ENCODE assay signal across 29 mouse cellular contexts in the genomic region with DNA sequence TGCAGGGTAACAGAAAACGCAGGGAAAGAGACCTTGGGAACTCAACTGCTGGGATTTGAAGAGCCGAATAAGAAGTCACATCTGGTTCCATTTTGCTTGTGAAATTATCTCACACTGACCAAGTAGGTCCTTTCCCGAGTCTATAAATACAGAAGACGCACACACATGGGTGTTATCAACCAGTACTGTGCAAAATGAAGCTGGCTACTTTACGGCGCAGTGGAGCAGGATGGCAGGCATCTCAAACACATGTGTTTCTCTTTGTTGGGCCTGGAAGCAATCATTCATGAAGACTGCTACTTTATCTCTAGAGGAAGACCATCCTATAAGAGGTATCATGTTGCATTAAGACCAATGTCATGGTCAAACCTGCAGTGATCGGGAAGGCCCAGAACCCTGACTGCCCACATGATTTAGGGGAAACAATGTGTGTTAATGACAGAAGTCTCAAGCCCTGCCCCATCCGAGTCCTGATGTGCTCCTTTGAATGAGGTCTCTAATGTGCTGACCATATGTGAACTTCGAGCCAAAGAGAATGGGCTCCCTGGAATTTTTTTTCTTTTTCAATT.
A peak's percentile ranks its signal among the peaks of the same experiment; 100 is the strongest.
DNase-seq lines count a peak whose midpoint lies in the region; ATAC-seq and TF ChIP-seq lines count a peak whose summit lies in the region.
"Had no signal": no experiment of that assay in that cellular context is flagged by ENCODE, and none has a peak within 500 bp of the region (broad histone marks: within the 10 kb centered on the region; RNA-seq: fewer than 3 reads in every experiment).

No protein-coding gene starts in this region.

- TF ChIP-seq CTCF in intestine, postnatal 0 days (IDR thresholded peaks at IDR 0.05; ENCODE audit: low read depth), result no peak

- H3K9me3 ChIP-seq in neural tube, embryonic 15.5 days (replicated peaks), result no peaks in the 10 kb centered on the region
- no peaks in the 10 kb centered on the region for H3K9me3 ChIP-seq in embryonic facial prominence, embryonic 14.5 days (ENCODE audit: control insufficient read depth, low read length)
- no peaks in the 10 kb centered on the region for H3K9me3 ChIP-seq in limb, embryonic 13.5 days
- H3K9me3 ChIP-seq in intestine, postnatal 0 days (ENCODE audit: control insufficient read depth), result no peaks in the 10 kb centered on the region
- H3K9me3 ChIP-seq: forebrain, embryonic 13.5 days; heart, embryonic 10.5 days; heart, embryonic 15.5 days; kidney, embryonic 15.5 days; neural tube, embryonic 12.5 days had no signal

- WGBS in neural tube, embryonic 15.5 days, result 89% methylated on average over 9 of the region's 9 CpGs
- WGBS in embryonic facial prominence, embryonic 14.5 days, result 42% methylated on average over 9 of the region's 9 CpGs
- WGBS in limb, embryonic 13.5 days, result 26% methylated on average over 9 of the region's 9 CpGs
- 90% methylated on average over 9 of the region's 9 CpGs for WGBS in intestine, postnatal 0 days

- H3K27me3 ChIP-seq in neural tube, embryonic 15.5 days (replicated peaks), result no peaks in the 10 kb centered on the region
- H3K27me3 ChIP-seq in embryonic facial prominence, embryonic 14.5 days (replicated peaks; ENCODE audit: control insufficient read depth, insufficient read depth, low read length), result no peaks in the 10 kb centered on the region
- H3K27me3 ChIP-seq in limb, embryonic 13.5 days, result no peaks in the 10 kb centered on the region; the same call in 1 of the 2 replicates
- H3K27me3 ChIP-seq in intestine, postnatal 0 days (replicated peaks; ENCODE audit: control insufficient read depth, insufficient read depth, low read length), result no peaks in the 10 kb centered on the region
- H3K27me3 ChIP-seq: forebrain, embryonic 13.5 days; kidney, embryonic 15.5 days; neural tube, embryonic 12.5 days had no signal

- H3K36me3 ChIP-seq in neural tube, embryonic 15.5 days, result no peaks in the 10 kb centered on the region
- H3K36me3 ChIP-seq in embryonic facial prominence, embryonic 14.5 days (ENCODE audit: control insufficient read depth, insufficient read depth, low read length), result no peaks in the 10 kb centered on the region
- no peaks in the 10 kb centered on the region for H3K36me3 ChIP-seq in limb, embryonic 13.5 days
- H3K36me3 ChIP-seq in intestine, postnatal 0 days (ENCODE audit: control insufficient read depth, insufficient read depth), result no peaks in the 10 kb centered on the region
- H3K36me3 ChIP-seq: heart, embryonic 10.5 days; heart, embryonic 15.5 days; kidney, embryonic 15.5 days; neural tube, embryonic 12.5 days had no signal

- no peak overlapping the region for H3K4me3 ChIP-seq in neural tube, embryonic 15.5 days (replicated peaks)
- no peak overlapping the region for H3K4me3 ChIP-seq in embryonic facial prominence, embryonic 14.5 days (ENCODE audit: low read depth, low read length)
- no peak overlapping the region for H3K4me3 ChIP-seq in limb, embryonic 13.5 days
- H3K4me3 ChIP-seq in intestine, postnatal 0 days (ENCODE audit: low read depth, low read length), result no peak overlapping the region
- H3K4me3 ChIP-seq: forebrain, embryonic 13.5 days; heart, embryonic 10.5 days; heart, embryonic 15.5 days; kidney, embryonic 15.5 days; neural tube, embryonic 12.5 days had no signal

- no peak overlapping the region for H3K27ac ChIP-seq in neural tube, embryonic 15.5 days (replicated peaks)
- no peak overlapping the region; the same call in 1 of the 2 replicates for H3K27ac ChIP-seq in embryonic facial prominence, embryonic 14.5 days (replicated peaks; ENCODE audit: low read depth, low read length)
- H3K27ac ChIP-seq in limb, embryonic 13.5 days, result peak overlapping the region; percentile 23; the same call in 1 of the 2 replicates
- H3K27ac ChIP-seq in intestine, postnatal 0 days (ENCODE audit: low read depth, low read length), result no peak overlapping the region
- H3K27ac ChIP-seq: forebrain, embryonic 13.5 days; heart, embryonic 10.5 days; heart, embryonic 15.5 days; hindbrain, embryonic 14.5 days; kidney, embryonic 15.5 days; liver, embryonic 14.5 days; macrophage; neural tube, embryonic 12.5 days had no signal

- no peak for ATAC-seq in neural tube, embryonic 15.5 days (ENCODE audit: low FRiP score)
- no peak for ATAC-seq in embryonic facial prominence, embryonic 14.5 days (ENCODE audit: low read depth)
- peak; percentile 51; the same call in 1 of the 2 replicates for ATAC-seq in limb, embryonic 13.5 days (ENCODE audit: low FRiP score, low read depth)
- ATAC-seq in intestine, postnatal 0 days, result no peak
- ATAC-seq: forebrain, embryonic 13.5 days; Patski had no signal

- no peak overlapping the region for H3K4me2 ChIP-seq in neural tube, embryonic 15.5 days
- no peak overlapping the region for H3K4me2 ChIP-seq in embryonic facial prominence, embryonic 14.5 days (ENCODE audit: low read depth, low read length)
- peak overlapping the region; percentile 21 for H3K4me2 ChIP-seq in limb, embryonic 13.5 days (replicated peaks)
- no peak overlapping the region for H3K4me2 ChIP-seq in intestine, postnatal 0 days (replicated peaks; ENCODE audit: low read depth)
- H3K4me2 ChIP-seq: forebrain, embryonic 13.5 days; heart, embryonic 15.5 days; hindbrain, embryonic 14.5 days; kidney, embryonic 15.5 days; neural tube, embryonic 12.5 days had no signal

- no peak overlapping the region for H3K9ac ChIP-seq in neural tube, embryonic 15.5 days (replicated peaks)
- no peak overlapping the region for H3K9ac ChIP-seq in embryonic facial prominence, embryonic 14.5 days (ENCODE audit: low read depth, low read length)
- H3K9ac ChIP-seq in limb, embryonic 13.5 days, result no peak overlapping the region
- no peak overlapping the region for H3K9ac ChIP-seq in intestine, postnatal 0 days (ENCODE audit: low read depth, low read length)
- H3K9ac ChIP-seq: forebrain, embryonic 13.5 days; heart, embryonic 15.5 days; hindbrain, embryonic 14.5 days; kidney, embryonic 15.5 days; liver, embryonic 14.5 days; neural tube, embryonic 12.5 days had no signal

- DNase-seq in neural tube, embryonic 10.5 days (ENCODE audit: extremely low spot score, low spot score), result peak; percentile 35
- peak; percentile 8 for DNase-seq in embryonic facial prominence, embryonic 14.5 days (ENCODE audit: low spot score)
- no peak for DNase-seq in urinary bladder, postnatal 4 days (ENCODE audit: low spot score in 2 of 2)
- no peak for DNase-seq in kidney, postnatal 10 days
- DNase-seq: adrenal gland, postnatal 14 days; cerebellum, adult 11 months; cerebellum, adult 9-11 months; gastrocnemius, postnatal 14 days; heart, postnatal 4 days; kidney, adult 18-20 months; kidney, postnatal 36 days; layer of hippocampus, adult 9-11 months; liver; lung, adult 2 months; lung, postnatal 10 days; midbrain, embryonic 14.5 days; thymus, postnatal 4 days had no signal

- no peaks in the 10 kb centered on the region for H3K4me1 ChIP-seq in neural tube, embryonic 15.5 days
- peaks cover 28% of the 10 kb centered on the region for H3K4me1 ChIP-seq in embryonic facial prominence, embryonic 14.5 days (ENCODE audit: control insufficient read depth, insufficient read depth, low read length)
- peaks cover 53% of the 10 kb centered on the region for H3K4me1 ChIP-seq in limb, embryonic 13.5 days
- H3K4me1 ChIP-seq in intestine, postnatal 0 days (replicated peaks; ENCODE audit: control insufficient read depth, insufficient read depth, low read length), result no peaks in the 10 kb centered on the region
- H3K4me1 ChIP-seq: forebrain, embryonic 13.5 days; heart, embryonic 10.5 days; heart, embryonic 15.5 days had no signal

Comparison
In these comparisons a context has a peak if more than half of its experiments do, and no peak if none do; other contexts are left out.
1. DNase-seq: peak in neural tube, embryonic 10.5 days (single experiment) and embryonic facial prominence, embryonic 14.5 days (single experiment); none in urinary bladder, postnatal 4 days (0 of 2) and kidney, postnatal 10 days (single experiment).